Mouse (Mus musculus) cortical plate, adult 2 months (tissue): ENCODE data around the gene Cttn.

Experiments
- CTCF ChIP-seq: fragments of 200-500 bp; IDR thresholded peaks from 2 replicates; pipeline ENCODE4 v1.5.1; 2011; ENCODE audit warnings: mild to moderate bottlenecking, control low read depth, low read length; ENCODE audit not compliant: insufficient read depth; ENCODE audit errors: extremely low read depth
- POLR2A ChIP-seq: fragments of 200-500 bp; IDR thresholded peaks from 2 replicates; pipeline ENCODE4 v1.6.1; 2011; ENCODE audit warnings: mild to moderate bottlenecking, low read length, control low read depth; ENCODE audit not compliant: insufficient read depth; ENCODE audit errors: extremely low read depth

- no peak for TF ChIP-seq CTCF
- no peak for TF ChIP-seq POLR2A
Observed at GRCm38 (mm10) chr7:144448186-144448585, 22.6 kb downstream of the Cttn start.
